Mouse (Mus musculus) C2C12 (cell line): ENCODE results near the gene Fars2.

ENCODE experiments used
- CTCF ChIP-seq: IDR thresholded peaks from one replicate; pipeline ENCODE4 v1.5.1; 2011; ENCODE audit not compliant: control insufficient read depth, insufficient read depth, insufficient read length
- FOSL1 ChIP-seq: IDR thresholded peaks from one replicate; pipeline ENCODE4 v1.8.0; 2011; ENCODE audit warnings: mild to moderate bottlenecking, low read length; ENCODE audit not compliant: poor library complexity, insufficient read depth, severe bottlenecking
- MAX ChIP-seq: IDR thresholded peaks from one replicate; pipeline ENCODE4 v1.6.1; 2011; ENCODE audit warnings: mild to moderate bottlenecking, control low read depth
- USF1 ChIP-seq: IDR thresholded peaks from one replicate; pipeline ENCODE4 v1.6.1; 2011; ENCODE audit warnings: low read depth, mild to moderate bottlenecking, control low read depth, moderate library complexity

GRCm38 (mm10) chr13:36729731-36730340, 612.6 kb downstream of the Fars2 start:
- TF ChIP-seq CTCF (no peak), MAX (no peak), USF1 (no peak), FOSL1 (no peak)
